9 mouse cellular contexts compared by ENCODE assay signal in genomic region chr6:88627317-88627811, GRCm38 (mm10). TPM values are rescaled to one million over a fixed set of nuclear protein-coding genes. Genes with fewer than 3 reads are reported as not detected.
A peak's percentile ranks its signal among the peaks of the same experiment; 100 is the strongest.
DNase-seq lines count a peak whose midpoint lies in the region; ATAC-seq lines count a peak whose summit lies in the region.
"Had no signal": no experiment of that assay in that cellular context is flagged by ENCODE, and none has a peak within 500 bp of the region (broad histone marks: within the 10 kb centered on the region; RNA-seq: fewer than 3 reads in every experiment).

No protein-coding gene starts in this region.

- H3K27me3 ChIP-seq in hindbrain, embryonic 12.5 days: 0 out of 2 replicates have a peak, but pooled peaks cover 7% of the 10 kb centered on the region

- H3K9me3 ChIP-seq in hindbrain, embryonic 12.5 days (replicated peaks): no peaks in the 10 kb centered on the region

- peak overlapping the region; percentile 94 for H3K4me2 ChIP-seq in hindbrain, embryonic 12.5 days (replicated peaks)

- H3K4me1 ChIP-seq in hindbrain, embryonic 12.5 days: no peaks in the 10 kb centered on the region

- no peaks in the 10 kb centered on the region for H3K36me3 ChIP-seq in hindbrain, embryonic 12.5 days

- WGBS in hindbrain, embryonic 12.5 days: 1% methylated on average over 50 of the region's 51 CpGs

- H3K4me3 ChIP-seq in hindbrain, embryonic 12.5 days: peak overlapping the region; percentile 53

- DNase-seq in adrenal gland, adult 2 months: peak; percentile 61
- DNase-seq in cerebellum, postnatal 25 days: peak; percentile 91 to 95
- DNase-seq in frontal cortex, postnatal 25 days (ENCODE audit: low spot score in 2 of 2): peak; percentile 25 to 49
- peak; percentile 58 to 64 for DNase-seq in layer of hippocampus, postnatal 36 days
- peak; percentile 71 for DNase-seq in right cerebral cortex, postnatal 14 days
- DNase-seq in adipocyte (ENCODE audit: low spot score): no peak

- ATAC-seq in hindbrain, embryonic 12.5 days (ENCODE audit: low FRiP score): peak; percentile 96
- ATAC-seq in megakaryocyte, adult 5-6 weeks (ENCODE audit: poor library complexity, severe bottlenecking): peak; percentile 76

- no peak overlapping the region for H3K27ac ChIP-seq in hindbrain, embryonic 12.5 days
- H3K27ac ChIP-seq: macrophage had no signal

- peak overlapping the region; percentile 68 for H3K9ac ChIP-seq in hindbrain, embryonic 12.5 days

RNA-seq across cellular contexts. Expression of gene Kbtbd12, which starts 10.4 kb away (rescaled TPM):
- 1 to 10 TPM in 1 of 2 experiments, under 1 TPM in 1; 0.84 to 1.1 TPM for total RNA-seq in adrenal gland, adult 2 months (2021)
- 0.06 TPM in 1 of 2 replicates, not detected in the other for polyA plus RNA-seq in adrenal gland, adult 2 months (2012; rRNA removed)
- not detected in 2 replicates for polyA plus RNA-seq in hindbrain, embryonic 12.5 days (2016; fragmentation: Nextera tagmentation; extraction: Ambion mirVana)
- total RNA-seq in layer of hippocampus, postnatal 36 days (2021): under 1 TPM; 0.30 to 0.33 TPM
- 1.3 TPM in 1 of 2 replicates, not detected in the other for total RNA-seq in megakaryocyte, adult 5-6 weeks (2015)
- 0.73 TPM in 1 of 2 replicates, not detected in the other for total RNA-seq in megakaryocyte, adult 5-6 weeks (2017)
